Mouse (Mus musculus) MEL (cell line): ENCODE measurements around the gene Mif.

Source experiments
- BHLHE40 ChIP-seq: IDR thresholded peaks from 2 replicates; pipeline ENCODE4 v1.6.1; 2012; ENCODE audit warnings: low read depth, mild to moderate bottlenecking, inconsistent platforms, low read length, improper control_type of control experiment, borderline replicate concordance
- CTCF ChIP-seq, 3 experiments: IDR thresholded peaks in 2 of 3; conservative IDR thresholded peaks in 1 of 3; 2 replicates each; pipeline ENCODE4 v1.5.1; 2011 to 2012; ENCODE audit warnings: low read length in 3 of 3, low read depth in 2 of 3, mild to moderate bottlenecking in 2 of 3, improper control_type of control experiment in 1 of 3, inconsistent platforms in 1 of 3, mixed read lengths in 1 of 3, moderate library complexity in 1 of 3; ENCODE audit not compliant: control insufficient read depth in 1 of 3, insufficient read depth in 1 of 3, poor library complexity in 1 of 3, severe bottlenecking in 1 of 3
- ELF1 ChIP-seq: IDR thresholded peaks from 2 replicates; pipeline ENCODE4 v1.6.1; 2014; ENCODE audit warnings: low read depth, mild to moderate bottlenecking, inconsistent platforms, low read length, improper control_type of control experiment, moderate library complexity
- GATA1 ChIP-seq: IDR thresholded peaks from 2 replicates; pipeline ENCODE4 v1.6.1; 2011; ENCODE audit warnings: low read depth, low read length, improper control_type of control experiment
- POLR2A ChIP-seq, 2 experiments: IDR thresholded peaks; 2 replicates each; pipeline ENCODE4 v1.6.1; 2011 to 2012; ENCODE audit warnings: low read length in 2 of 2, mild to moderate bottlenecking in 2 of 2, control low read depth in 1 of 2, improper control_type of control experiment in 1 of 2, low read depth in 1 of 2, moderate library complexity in 1 of 2; ENCODE audit not compliant: control insufficient read depth in 1 of 2, insufficient read depth in 1 of 2, poor library complexity in 1 of 2
- SMC3 ChIP-seq: IDR thresholded peaks from 2 replicates; pipeline ENCODE4 v1.6.1; 2011; ENCODE audit warnings: low read depth, low read length, improper control_type of control experiment
- TAL1 ChIP-seq: IDR thresholded peaks from 2 replicates; pipeline ENCODE4 v1.6.1; 2012; ENCODE audit warnings: mild to moderate bottlenecking, inconsistent platforms, low read length, moderate library complexity, mixed read lengths
- TBP ChIP-seq: IDR thresholded peaks from 2 replicates; pipeline ENCODE4 v1.8.0; 2011; ENCODE audit warnings: low read depth, low read length, improper control_type of control experiment
- TCF12 ChIP-seq: IDR thresholded peaks from 2 replicates; pipeline ENCODE4 v1.6.1; 2014; ENCODE audit warnings: low read depth, mild to moderate bottlenecking, inconsistent platforms, low read length, improper control_type of control experiment, moderate library complexity
- USF2 ChIP-seq, 2 experiments: IDR thresholded peaks; 2 replicates each; pipeline ENCODE4 v1.6.1; 2011 to 2012; ENCODE audit warnings: improper control_type of control experiment in 2 of 2, low read length in 2 of 2, borderline replicate concordance in 1 of 2, inconsistent platforms in 1 of 2, low read depth in 1 of 2, mild to moderate bottlenecking in 1 of 2; ENCODE audit not compliant: insufficient read depth in 1 of 2
- ZC3H11A ChIP-seq: IDR thresholded peaks from 2 replicates; pipeline ENCODE4 v1.6.1; 2012; ENCODE audit warnings: low read depth, mild to moderate bottlenecking, inconsistent platforms, low read length, improper control_type of control experiment
- ZKSCAN1 ChIP-seq: IDR thresholded peaks from 2 replicates; pipeline ENCODE4 v1.6.1; 2012; ENCODE audit warnings: low read depth, mild to moderate bottlenecking, inconsistent platforms, low read length, improper control_type of control experiment, moderate library complexity
- ZNF384 ChIP-seq: IDR thresholded peaks from 2 replicates; pipeline ENCODE4 v1.6.1; 2012; ENCODE audit warnings: low read depth, mild to moderate bottlenecking, inconsistent platforms, low read length, improper control_type of control experiment

DNA sequence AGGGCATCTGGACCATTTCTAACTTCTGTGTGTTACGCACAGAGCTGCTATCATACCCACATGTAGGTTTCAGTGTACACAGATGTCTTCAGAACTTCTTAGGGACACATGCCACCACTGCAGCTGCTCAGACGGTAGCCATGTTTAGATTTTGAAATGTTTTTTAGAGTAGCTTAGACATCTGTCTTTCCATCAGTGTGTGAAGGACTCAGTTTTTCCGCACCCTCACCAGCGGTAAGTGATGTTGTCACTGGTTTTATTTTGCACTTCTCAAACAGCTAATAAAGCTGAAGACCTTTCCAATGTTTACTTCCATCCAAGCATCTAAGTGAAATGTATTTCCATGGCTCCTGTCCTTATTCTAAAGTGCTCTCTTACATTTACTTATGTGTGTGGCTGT lies 46.8 kb upstream of the Mif start:
- TF ChIP-seq USF2 (IDR thresholded peaks at IDR 0.05; ENCODE audit: borderline replicate concordance in 1 of 2, insufficient read depth in 1 of 2, low read depth in 1 of 2, low read length in 2 of 2) (no peak), POLR2A (IDR thresholded peaks at IDR 0.05; ENCODE audit: control insufficient read depth in 1 of 2, insufficient read depth in 1 of 2, low read depth in 1 of 2, low read length in 2 of 2, poor library complexity in 1 of 2) (no peak), BHLHE40 (no peak), ZKSCAN1 (no peak), TAL1 (no peak), TCF12 (no peak), ZC3H11A (no peak), CTCF (IDR thresholded peaks at IDR 0.05 in 2 of 3, conservative IDR thresholded peaks at IDR 0.05 in 1 of 3; ENCODE audit: control insufficient read depth in 1 of 3, insufficient read depth in 1 of 3, low read depth in 2 of 3, low read length in 3 of 3, poor library complexity in 1 of 3, severe bottlenecking in 1 of 3) (no peak), GATA1 (no peak), TBP (no peak), ELF1 (no peak), ZNF384 (no peak), SMC3 (no peak)
